Mouse (Mus musculus): ENCODE results near the gene Zfp36.
"Not testable (repeated sequence)": the region's sequence is repeated elsewhere in the genome, so short reads cannot be mapped to it uniquely, and the experiment has no call there.

The Zfp36 gene

DNA sequence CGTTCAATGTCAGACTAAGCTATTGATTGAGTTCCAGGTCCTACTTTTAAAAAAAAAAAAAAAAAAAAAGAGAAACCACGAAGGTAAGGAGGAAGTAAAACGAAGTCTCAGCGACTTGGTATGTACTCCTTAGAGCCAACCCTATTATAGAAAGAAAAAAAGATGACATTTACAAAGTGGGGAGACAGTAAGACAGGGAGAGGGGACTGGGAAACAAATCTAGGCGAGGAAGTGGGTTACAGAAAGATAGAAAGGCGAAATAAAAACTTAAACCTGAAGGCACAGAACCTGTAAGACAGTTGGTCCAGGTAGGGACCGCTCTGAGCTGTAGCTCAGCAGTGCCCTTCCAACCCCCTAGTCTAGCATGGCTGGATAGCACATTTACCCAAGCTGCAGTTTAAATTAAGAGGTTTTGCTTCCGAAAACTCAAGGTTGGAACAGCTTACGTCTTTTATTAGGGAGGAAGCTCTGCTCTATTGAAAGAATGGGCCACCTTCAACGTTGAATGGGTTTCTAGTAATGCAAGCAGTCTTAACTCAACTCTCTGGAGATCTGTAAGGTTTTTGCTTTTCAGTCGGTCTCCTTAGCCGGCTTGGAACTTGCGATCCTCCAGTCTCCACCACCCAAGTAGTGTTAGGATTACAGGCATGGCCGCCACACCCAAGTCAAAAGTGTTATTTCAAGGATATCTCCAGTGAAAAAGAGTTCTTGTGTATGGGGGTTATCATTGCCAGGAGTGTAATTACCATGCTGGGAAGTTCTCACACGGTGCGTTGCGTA, at the start of gene Zfp36:
Zfp36 (minus strand) TSS at position 17 of the 780 bp plus-strand sequence.
- no peak for DNase-seq

DNA sequence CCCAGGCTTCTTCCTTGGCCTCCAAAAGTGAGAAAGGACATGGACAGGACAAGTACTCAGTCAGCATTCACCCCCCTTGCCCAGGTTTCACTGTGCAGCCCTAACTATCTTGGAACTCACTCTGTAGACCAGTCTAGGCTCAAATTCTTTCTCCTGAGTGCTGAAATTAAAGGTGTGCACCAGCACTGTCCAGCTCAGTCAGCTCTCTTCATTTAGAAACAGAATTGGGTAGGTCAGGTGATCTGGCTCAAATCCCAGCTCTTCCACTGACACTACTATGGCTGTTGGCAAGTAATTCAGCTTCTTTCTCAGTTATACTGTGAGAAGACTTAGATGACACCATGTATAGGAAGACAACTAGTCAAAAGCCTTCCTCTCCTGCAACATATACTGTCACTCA, 47.7 kb upstream of the Zfp36 start:
- no peak for DNase-seq

DNA sequence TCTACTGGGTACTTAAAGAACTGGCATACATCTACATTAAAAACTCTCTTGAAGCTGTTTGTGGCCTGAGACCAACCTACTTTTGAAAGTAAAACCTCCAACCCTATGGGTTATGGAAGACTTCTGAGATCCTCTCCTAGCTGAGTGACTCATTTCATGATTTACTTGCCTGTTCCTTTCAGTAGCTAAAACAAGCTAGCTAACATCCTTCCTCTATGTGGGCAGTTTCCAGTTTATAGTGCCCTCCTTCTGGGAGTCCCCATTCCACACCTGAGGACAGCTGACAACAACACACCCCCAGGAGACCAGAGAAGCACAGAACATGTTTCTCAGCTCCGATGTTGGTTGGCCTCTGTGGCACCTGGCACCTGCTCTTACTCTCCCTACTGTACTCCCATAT, 43.0 kb upstream of the Zfp36 start:
- no peak for DNase-seq

DNA sequence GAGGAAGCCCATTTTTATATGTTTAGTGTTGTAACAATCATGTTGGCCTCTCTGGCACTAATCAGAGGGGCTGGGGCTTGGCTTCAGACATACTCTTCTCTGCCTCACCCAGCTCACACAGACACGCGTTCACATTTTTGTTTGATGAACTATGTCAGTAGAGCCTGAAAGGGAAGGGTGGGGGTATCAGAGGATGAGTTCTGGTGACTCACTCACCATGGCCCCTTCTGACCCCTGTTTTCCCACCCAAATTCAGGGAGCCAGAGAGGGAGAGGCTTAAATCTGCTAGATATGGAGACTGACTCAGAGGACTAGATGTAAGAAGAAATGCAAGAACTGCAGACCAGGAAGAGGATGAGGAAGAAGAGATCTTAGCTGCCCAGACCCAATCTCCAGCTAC, 39.4 kb upstream of the Zfp36 start:
- no peak for DNase-seq

DNA sequence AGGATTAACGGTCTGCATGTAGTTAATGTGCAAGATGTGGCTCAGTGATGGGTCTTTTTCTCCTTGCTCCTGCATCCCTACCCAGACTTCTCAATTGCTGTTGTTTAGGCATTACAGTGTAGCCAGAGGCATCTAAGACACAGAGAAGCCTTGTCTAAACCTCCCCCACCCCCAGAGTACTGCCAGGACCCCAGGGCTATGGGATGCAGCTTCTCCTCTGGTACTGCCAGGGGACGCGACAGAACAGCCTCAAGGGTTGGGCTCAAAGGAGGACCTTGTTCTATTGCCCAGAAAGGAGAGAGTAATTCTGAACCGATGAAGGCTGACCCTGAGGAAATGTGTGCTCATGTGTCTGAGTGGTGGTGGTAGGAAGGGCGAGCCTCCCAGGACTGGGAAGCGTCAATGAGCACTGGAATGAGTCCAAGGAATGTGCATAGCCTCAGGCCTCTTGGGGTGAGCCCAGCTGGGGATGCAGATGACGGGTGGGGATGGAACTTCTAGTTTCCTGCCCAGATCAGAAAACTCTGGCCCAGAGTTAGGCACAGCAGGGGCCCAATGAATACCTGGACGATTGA, 38.1 kb upstream of the Zfp36 start:
- DNase-seq, result peak; percentile 57 to 75

DNA sequence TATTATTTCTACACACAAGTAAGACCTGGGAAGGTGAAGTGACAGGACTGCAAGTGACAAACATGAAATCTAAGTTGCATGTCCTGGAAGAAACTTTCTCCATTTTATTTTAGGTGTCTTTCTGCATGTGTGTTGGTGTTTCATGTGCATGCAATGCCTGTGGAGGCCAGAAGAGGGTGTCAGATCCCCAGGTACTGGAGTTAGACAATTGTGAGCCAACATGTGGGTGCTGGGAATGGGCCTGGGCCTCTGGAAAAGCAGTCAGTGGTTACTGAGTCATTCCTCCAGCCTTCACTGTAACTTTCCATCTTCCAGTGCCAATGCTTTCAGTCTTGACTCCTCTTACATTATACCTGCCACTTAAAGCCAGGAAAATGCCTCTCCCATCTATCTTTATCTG, 37.3 kb upstream of the Zfp36 start:
- no peak for DNase-seq

DNA sequence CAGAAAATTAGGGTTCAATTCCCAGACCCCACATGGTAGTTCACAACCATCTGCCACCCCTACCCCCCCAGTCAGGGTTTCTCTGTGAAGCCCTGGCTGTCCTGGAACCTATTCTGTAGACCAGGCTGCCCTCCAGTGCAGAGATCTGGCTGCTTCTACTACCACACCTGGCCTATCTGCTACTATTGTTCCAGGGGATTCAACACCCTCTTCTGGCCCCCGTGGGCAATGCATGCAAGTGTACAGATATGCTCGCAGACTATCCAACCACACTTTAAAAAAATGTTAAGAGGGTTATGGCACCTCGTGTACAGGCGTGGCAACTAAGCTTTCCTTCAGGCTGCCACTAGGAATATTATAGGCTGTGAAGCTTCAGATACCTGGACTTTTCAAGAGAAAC, 32.8 kb upstream of the Zfp36 start:
- DNase-seq, result no peak

DNA sequence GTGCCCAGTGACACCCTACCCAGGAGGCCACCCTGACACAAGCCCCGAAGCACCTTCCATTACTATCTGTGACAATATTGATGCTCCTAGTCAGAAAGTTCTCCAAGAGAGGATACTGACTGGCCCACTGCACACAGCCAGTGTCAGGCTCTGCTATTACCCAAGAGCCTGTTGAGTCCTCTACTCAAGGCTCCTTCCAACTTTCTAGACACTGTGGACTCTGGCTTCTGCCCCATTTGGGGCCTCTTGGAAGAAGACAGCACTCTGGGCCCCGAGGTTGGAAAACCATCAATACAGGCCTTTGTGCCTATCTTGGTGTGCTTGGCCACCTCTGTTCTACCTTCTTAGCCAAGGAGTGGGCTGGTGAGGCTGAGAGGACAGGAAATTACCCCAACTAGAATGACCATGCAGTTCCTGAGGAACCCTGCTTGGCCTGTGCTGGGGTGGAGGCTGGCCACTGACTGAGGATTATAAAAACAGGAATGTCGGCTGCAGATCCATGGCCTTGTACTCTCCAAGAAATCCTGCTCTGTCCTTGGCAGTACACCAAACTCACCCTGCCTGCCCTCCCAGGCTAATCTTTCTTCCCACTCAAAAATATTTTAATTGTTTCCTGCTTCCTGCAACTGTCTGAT, 30.9 kb upstream of the Zfp36 start:
- DNase-seq, result peak; percentile 60 to 72

DNA sequence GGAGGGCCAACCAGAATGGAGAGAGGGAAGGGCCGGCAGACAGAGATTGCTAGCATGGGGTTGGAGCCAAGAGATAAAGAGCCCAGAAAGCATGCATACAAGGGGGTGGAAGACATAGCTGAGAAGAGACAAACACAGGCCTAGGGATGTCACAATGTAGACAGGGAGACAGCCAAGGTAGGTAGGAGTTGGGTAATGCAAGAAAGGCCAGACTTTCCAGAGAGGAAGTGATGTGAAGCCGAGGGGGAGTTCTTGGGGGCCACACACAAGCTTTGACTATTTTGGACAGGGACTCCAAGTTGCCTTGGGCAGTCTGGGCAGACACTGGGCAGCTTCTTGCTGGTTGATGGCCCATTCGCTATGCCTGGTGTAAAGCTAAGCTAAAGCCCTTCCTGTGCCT, 21.9 kb upstream of the Zfp36 start:
- DNase-seq, result no peak

DNA sequence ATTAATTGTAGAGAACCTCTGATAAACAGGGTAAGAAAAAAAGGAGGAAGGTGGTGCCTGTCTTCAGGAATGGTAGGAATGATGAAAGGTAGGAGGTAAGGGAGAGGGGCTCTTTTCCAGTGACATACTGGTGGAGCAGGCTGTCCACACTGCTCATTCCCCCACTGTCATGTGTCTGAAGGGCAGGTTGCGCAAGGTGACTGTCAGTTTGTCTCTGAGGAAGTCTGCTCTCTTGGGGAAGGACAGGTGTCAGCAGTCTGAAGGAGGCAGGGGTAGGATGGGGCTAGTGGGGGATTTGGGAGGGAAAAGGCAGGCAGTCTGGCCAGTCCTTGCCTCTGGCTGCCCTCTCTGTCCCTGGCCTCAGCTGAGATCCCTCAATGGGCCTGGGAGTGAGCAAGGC, 21.0 kb upstream of the Zfp36 start:
- DNase-seq, result no peak

DNA sequence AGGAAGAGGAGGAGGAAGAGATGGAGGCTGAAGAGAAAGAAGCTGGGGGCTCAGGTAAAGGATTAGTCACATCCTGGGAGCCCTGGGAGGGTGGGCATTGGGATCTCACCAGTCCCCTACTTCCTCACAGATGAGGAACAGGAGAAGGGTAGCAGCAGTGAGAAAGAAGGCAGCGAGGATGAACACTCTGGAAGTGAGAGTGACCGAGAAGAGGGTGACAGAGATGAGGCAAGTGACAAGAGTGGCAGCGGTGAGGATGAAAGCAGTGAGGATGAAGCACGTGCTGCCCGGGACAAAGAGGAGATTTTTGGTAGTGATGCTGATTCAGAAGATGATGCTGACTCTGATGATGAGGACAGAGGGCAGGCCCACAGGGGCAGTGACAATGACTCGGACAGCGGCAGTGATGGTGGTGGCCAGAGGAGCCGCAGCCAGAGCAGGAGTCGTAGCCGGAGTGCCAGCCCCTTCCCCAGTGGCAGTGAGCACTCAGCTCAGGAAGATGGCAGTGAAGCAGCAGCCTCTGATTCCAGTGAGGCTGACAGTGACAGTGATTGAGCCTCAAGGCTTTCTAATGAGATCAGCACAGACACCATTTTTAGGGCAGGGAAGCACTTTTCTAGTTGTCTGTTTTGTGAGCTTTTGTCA, 18.8 kb upstream of the Zfp36 start:
- DNase-seq, result no peak

DNA sequence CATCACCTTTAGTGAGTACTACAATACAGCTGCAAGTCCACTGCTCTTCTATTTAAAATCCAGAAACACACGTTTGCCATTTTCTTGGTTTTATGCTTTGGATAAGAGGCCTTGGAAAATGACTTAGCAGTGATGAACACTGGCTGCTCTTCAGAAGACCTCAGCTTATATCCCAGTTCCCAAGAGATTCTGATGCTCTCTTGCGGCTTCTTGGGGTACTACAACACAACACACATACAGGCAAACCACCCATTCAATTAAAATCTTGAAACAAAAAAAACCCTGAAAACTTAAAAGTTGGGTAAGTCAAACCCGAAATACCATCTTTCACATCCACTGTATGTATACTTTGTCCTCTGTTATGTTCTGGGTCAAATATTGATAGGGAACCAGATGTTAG, 17.9 kb upstream of the Zfp36 start:
- DNase-seq, result no peak

DNA sequence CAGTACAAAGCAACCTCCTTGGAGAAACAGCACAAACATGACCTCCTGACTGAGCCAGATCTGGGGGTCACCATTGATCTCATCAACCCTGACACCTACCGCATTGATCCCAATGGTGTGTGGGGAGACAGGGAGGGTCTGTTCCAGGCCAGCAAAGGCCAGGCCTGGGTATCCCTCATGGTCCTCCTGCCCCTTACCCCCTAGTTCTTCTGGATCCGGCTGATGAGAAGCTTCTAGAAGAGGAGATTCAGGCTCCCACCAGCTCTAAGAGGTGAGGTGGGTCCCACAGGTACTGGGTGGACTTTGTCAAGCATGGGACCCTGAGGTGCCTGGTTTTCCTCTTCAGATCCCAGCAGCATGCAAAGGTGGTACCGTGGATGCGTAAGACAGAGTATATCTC, 15.4 kb upstream of the Zfp36 start:
- DNase-seq, result no peak

DNA sequence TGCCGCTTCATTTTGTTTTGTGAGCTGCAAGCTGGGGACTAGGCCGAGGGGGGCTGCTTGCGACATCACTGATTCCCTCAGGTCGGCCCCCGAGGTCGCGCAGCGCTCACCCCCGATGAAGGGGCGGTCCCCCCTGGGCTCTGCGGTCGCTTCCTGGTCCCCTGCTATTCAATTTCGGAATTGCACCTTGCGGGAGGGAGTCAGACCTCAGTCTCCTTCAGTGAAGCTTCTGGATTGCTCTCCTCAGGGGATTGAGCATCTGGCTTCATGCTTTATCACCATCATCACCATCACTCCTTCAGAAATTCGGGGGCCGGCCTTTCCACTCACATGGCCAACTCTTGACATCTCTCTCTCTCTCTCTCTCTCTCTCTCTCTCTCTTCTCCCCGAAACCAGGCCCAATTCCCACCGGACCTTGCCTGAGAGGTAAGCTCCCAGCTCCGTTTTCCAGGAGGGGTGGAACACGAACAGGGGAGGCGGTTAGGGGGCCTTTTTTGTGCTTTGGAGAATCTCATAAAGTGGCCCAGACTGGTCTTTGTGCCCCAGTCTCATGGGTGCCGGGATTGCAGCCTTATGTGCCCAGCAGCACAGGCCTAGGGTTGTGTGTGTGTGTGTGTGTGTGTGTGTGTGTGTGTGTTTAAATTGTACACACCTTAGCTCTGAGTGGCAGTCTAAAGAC, 13.4 kb upstream of the Zfp36 start:
- no peak for DNase-seq

DNA sequence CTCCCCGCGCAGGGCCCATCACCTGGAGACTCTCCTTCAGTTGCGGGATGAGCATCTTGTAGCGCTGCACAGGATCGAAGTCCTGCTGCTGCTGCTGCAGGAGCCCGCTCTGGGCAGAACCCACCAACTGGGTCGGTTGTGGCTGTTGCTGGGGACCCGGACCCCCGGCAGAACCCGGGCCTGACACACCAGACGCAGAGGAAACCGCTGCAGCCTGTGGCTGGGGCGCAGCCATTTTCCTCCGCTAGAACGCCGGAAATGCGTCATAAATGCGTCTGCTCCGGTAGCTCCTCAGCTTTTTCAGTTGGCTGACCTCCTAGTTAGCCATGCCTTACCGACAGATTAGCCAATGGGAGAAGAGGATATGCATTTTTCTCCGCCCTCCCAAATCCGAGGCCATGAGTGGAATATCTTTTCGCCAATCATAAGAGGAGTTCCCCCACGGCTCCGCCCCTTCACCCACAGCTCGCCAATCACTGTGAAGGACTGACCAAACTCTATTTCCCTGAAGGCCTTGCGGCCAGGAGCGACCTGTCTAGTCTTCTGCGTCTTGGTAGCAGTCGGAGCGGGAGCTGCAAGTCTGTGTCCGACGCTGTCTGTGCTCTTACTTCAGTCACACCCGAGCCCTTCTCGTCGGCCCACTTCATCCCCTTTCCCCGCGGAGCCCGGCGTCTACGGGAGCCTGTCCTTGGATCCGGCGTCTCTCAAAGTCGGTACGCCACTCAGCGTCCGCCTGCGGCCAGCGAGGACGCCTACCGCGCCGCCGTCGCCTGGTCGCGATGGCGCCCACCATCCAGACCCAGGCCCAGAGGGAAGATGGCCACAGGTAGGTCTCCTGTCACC, 12.6 kb upstream of the Zfp36 start, which contains the start of the genes Med29 and Paf1:
Med29 (minus strand) TSS at position 280 of the 843 bp plus-strand sequence.
Paf1 (plus strand) TSS at position 523 of the 843 bp plus-strand sequence.
- peak; percentile 99 for DNase-seq

DNA sequence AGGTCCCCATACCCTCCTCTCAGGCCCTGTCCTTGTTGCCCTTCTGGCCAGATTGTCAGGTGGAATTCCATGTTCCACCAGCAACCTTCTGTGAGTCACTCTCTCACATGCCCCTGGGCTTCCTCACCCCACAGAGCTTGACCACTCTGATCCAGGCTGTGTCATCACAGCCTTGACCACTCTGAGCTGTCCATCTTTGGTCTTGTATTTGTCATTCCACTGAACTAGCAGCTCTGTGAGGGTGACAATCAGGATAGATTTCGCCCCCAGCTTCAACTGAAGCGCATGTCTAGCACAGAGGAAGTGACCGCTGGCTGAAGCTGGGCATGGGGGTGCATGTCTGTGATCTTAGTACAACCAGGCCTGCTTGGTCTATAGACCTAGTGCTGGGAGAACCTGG, 10.3 kb upstream of the Zfp36 start:
- no peak for DNase-seq

DNA sequence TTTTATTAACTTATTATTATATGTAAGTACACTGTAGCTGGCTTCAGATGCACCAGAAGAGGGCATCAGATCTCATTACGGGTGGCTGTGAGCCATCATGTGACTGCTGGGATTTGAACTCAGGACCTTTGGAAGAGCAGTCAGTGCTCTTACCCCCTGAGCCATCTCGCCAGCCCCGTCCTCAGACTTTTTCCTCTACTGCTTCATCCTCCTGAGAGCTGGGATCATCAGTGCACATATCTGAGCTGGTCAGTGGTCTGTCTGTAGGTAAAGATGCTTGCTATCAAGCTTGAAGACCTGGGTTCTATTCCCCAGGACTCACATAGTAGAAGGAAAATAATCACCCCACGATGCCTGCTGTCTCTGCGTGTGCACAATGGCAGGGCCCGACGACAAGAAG, 7.3 kb upstream of the Zfp36 start:
- not testable (repeated sequence) for DNase-seq

DNA sequence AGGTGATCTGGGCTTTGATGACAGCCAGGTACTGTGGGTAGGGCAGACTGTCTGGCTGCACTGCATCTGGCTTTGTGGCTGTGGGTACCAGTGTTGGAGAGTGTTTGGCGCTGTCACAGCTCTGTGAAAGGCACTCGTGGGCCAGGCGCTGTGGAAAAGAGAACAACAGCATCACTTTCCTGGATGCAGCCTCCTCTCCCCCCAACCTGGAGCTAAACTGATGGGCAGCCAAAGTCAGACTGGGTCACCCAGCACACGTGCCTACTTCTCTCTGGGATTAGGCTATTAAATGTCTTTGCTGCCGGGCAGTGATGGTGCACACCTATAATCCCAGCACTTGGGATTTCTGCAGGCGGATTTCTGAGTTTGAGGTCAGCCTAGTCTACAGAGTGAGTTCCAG, 6.8 kb upstream of the Zfp36 start:
- not testable (repeated sequence) for DNase-seq

DNA sequence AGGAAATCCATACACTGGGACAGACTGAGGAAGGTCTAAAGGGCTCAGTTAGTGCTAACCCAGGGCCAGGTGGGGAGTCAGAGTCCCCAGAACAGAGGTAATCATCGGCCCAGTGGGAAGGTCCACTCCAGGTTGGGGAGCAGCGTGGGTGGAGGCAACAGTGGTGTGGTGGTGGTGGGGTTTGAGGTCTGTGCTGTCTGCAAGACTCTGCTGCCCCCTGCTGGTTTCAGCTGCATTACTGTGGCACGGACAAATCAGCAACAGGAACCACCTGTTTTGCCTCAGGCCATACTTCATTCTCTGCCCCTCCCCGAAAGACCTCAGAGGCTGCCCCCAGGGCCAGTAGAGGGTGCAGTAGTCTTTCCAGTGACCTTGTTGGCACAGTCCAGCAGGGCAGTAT, 6.4 kb upstream of the Zfp36 start:
- peak; percentile 85 to 89 for DNase-seq

DNA sequence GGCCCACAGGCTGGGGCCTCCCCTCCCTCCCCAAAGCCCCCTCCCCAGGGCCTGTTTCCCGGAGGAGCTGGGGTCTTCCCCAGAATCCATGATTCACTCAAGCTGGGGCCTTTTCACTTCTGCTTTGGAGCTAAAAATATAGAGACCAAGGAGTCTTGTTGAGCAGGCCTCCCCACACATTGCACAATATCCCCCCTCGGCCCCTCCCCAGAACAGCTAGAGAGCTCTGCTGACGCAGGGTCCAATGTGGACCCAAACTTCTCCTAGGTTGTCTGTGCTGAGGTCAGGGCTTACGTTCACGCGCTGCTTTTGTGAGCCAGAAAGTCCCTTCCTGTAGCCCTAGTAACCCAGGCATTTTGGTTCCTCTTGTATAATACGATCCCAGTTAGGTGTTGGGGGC, 6.0 kb upstream of the Zfp36 start:
- peak; percentile 80 to 82 for DNase-seq

DNA sequence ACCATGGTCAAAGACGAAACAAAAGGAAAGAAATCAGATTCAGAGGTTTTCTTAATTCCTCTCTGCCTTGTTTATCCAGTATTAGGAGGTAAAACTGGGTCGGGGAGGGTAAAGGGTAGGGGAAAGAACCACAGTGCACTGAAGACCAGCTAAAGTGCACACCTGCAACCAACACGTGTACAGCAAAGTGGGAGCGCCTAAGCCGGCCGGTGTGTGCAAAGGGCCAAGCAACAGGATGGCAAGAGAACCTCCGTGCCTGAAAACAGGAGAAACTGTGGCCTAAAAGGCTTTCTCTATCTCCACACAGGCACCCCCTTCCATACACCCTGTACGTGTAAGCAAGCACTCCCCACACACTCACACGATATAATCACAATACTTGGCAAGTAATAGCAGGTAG, 5.1 kb upstream of the Zfp36 start:
- no peak for DNase-seq

DNA sequence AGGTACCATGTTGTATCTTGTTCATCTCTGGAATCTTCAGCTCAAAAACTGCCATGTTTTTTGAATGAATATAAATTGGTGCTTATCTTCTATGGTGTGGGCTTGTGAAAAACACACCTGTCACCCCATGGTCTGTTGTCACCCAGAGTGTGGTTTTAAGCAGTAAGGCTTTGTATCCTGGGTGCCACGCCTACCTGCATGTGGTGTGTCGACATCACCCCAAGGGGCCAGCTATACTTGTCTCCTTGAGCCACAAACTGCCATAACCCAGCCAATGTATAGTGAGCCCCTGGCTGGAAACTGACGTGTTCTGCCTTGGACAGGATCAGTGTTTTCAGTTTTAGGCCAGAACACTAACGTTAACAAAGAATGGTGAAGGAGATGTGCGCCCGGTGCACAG, 4.1 kb upstream of the Zfp36 start:
- DNase-seq, result no peak
